Mouse (Mus musculus): ENCODE results near the gene Astn2. TPM values are rescaled to one million over a fixed set of nuclear protein-coding genes. Genes with fewer than 3 reads are reported as not detected.

Astn2 gene
- total and polyA plus RNA-seq, 2 experiments from 2014 or later = 3.0 to 51.4 TPM

- H3K36me3 ChIP-seq (ENCODE audit: insufficient read depth, low read length) = no peaks in the 10 kb centered on the region
- no peak for TF ChIP-seq CTCF (IDR thresholded peaks at IDR 0.05; ENCODE audit: low read depth)
- DNase-seq (ENCODE audit: low spot score) = no peak
- no peak overlapping the region for H3K4me2 ChIP-seq (ENCODE audit: low read depth, low read length)
- no peak for ATAC-seq
- no peak overlapping the region for H3K27ac ChIP-seq
- no peak overlapping the region for H3K4me3 ChIP-seq (ENCODE audit: low read length)
- no peaks in the 10 kb centered on the region for H3K9me3 ChIP-seq (ENCODE audit: low read length)
- H3K27me3 ChIP-seq (ENCODE audit: insufficient read depth, low read length) = no peaks in the 10 kb centered on the region
- H3K9ac ChIP-seq (replicated peaks; ENCODE audit: low read length) = no peak overlapping the region
- H3K4me1 ChIP-seq (ENCODE audit: insufficient read depth, low read length) = no peaks in the 10 kb centered on the region
Observed at GRCm38 (mm10) chr4:66242683-66243082, 161.7 kb downstream of the Astn2 start.

GRCm38 (mm10) chr4:66232799-66233198 lies 171.6 kb downstream of the Astn2 start:
- Histone ChIP-seq H3K9me3 (ENCODE audit: low read length) (no peaks in the 10 kb centered on the region), H3K4me2 (ENCODE audit: low read depth, low read length) (no peak overlapping the region), H3K36me3 (ENCODE audit: insufficient read depth, low read length) (no peaks in the 10 kb centered on the region), H3K9ac (replicated peaks; ENCODE audit: low read length) (no peak overlapping the region), H3K27me3 (ENCODE audit: insufficient read depth, low read length) (no peaks in the 10 kb centered on the region), H3K4me1 (ENCODE audit: insufficient read depth, low read length) (no peaks in the 10 kb centered on the region), H3K27ac (peak overlapping the region; percentile 45; the same call in 1 of the 2 replicates), H3K4me3 (ENCODE audit: low read length) (no peak overlapping the region)
- no peak for TF ChIP-seq CTCF (IDR thresholded peaks at IDR 0.05; ENCODE audit: low read depth)
- WGBS = 89% methylated on average over 3 of the region's 3 CpGs
- ATAC-seq (peak; percentile 42), DNase-seq (ENCODE audit: low spot score) (no peak)

DNA sequence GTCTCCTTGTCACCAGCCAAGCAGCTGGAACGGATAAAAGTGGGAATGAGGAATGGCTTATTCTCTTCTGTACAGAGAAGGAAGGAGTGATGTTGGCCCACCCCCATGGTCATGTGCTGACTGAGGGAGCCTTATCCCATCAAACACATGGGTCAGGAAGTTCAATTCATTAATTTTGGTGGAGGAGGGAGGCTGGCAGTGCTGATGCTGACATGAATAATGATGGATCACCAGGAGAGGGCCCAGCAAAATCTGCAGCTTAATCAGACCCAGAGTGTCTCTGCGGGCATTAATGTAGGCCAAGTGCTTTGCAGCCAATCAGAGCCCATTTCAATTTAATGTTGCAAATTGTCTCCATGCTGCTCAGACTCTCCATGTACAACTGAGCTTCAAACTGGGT lies 172.1 kb downstream of the Astn2 start:
- no peak for TF ChIP-seq CTCF (IDR thresholded peaks at IDR 0.05; ENCODE audit: low read depth)
- Histone ChIP-seq H3K4me2 (ENCODE audit: low read depth, low read length) (no peak overlapping the region), H3K36me3 (ENCODE audit: insufficient read depth, low read length) (no peaks in the 10 kb centered on the region), H3K27ac (no peak overlapping the region), H3K9me3 (ENCODE audit: low read length) (no peaks in the 10 kb centered on the region), H3K27me3 (ENCODE audit: insufficient read depth, low read length) (no peaks in the 10 kb centered on the region), H3K4me1 (ENCODE audit: insufficient read depth, low read length) (no peaks in the 10 kb centered on the region), H3K4me3 (ENCODE audit: low read length) (no peak overlapping the region), H3K9ac (replicated peaks; ENCODE audit: low read length) (no peak overlapping the region)
- DNase-seq (ENCODE audit: low spot score) (peak; percentile 63), ATAC-seq (peak; percentile 82)
- WGBS = 55% methylated on average over 2 of the region's 2 CpGs

- Histone ChIP-seq H3K27me3 (ENCODE audit: insufficient read depth, low read length) (no peaks in the 10 kb centered on the region), H3K36me3 (ENCODE audit: insufficient read depth, low read length) (no peaks in the 10 kb centered on the region), H3K4me1 (ENCODE audit: insufficient read depth, low read length) (no peaks in the 10 kb centered on the region), H3K4me3 (ENCODE audit: low read length) (no peak overlapping the region), H3K4me2 (ENCODE audit: low read depth, low read length) (no peak overlapping the region), H3K9me3 (ENCODE audit: low read length) (no peaks in the 10 kb centered on the region), H3K9ac (replicated peaks; ENCODE audit: low read length) (no peak overlapping the region), H3K27ac (peak overlapping the region; percentile 22; the same call in 1 of the 2 replicates)
- DNase-seq (ENCODE audit: low spot score) = no peak
- TF ChIP-seq CTCF (IDR thresholded peaks at IDR 0.05; ENCODE audit: low read depth) = no peak
- no peak for ATAC-seq
- 86% methylated on average over 4 of the region's 4 CpGs for WGBS
Observed at GRCm38 (mm10) chr4:66230735-66231134, 173.7 kb downstream of the Astn2 start.

DNA sequence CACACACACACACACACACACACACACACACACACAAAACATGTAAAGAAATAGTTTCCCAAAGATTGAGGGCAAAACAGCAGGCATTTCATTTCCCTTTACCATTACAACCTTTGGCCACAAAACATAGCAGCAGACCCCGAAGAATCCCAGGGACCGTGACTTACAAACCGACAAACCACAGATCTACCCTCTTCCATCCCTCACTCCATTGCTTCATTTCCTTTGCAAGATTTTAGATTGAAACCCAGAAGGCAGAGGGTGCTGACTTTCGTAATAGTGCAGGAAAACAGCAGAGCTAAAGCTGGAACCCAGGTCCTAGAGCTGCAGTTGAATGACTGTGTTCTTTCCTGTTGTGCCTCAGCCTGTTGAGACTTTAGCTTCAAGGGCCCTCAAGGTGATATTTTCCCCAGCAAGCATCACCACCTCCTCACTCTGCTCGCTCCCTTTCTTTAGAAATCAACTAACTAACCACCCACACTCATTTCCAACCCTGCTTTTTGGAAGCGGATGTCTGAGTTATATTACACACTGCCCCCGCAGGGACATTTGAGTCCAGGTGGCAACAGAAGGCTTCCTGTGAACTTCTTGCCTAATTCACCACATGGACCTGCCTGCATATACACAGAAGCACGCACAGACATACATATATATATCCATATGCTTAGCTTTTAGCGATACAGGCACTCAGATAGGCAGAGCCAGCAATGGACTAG lies 181.7 kb downstream of the Astn2 start:
- ATAC-seq = no peak
- Histone ChIP-seq H3K4me3 (ENCODE audit: low read length) (no peak overlapping the region), H3K9me3 (ENCODE audit: low read length) (no peaks in the 10 kb centered on the region), H3K9ac (replicated peaks; ENCODE audit: low read length) (no peak overlapping the region), H3K36me3 (ENCODE audit: insufficient read depth, low read length) (no peaks in the 10 kb centered on the region), H3K4me2 (ENCODE audit: low read depth, low read length) (no peak overlapping the region), H3K4me1 (ENCODE audit: insufficient read depth, low read length) (no peaks in the 10 kb centered on the region), H3K27me3 (ENCODE audit: insufficient read depth, low read length) (no peaks in the 10 kb centered on the region), H3K27ac (no peak overlapping the region)
- no peak for DNase-seq (ENCODE audit: low spot score)
- no peak for TF ChIP-seq CTCF (IDR thresholded peaks at IDR 0.05; ENCODE audit: low read depth)
- WGBS = 88% methylated on average over 9 of the region's 9 CpGs

DNA sequence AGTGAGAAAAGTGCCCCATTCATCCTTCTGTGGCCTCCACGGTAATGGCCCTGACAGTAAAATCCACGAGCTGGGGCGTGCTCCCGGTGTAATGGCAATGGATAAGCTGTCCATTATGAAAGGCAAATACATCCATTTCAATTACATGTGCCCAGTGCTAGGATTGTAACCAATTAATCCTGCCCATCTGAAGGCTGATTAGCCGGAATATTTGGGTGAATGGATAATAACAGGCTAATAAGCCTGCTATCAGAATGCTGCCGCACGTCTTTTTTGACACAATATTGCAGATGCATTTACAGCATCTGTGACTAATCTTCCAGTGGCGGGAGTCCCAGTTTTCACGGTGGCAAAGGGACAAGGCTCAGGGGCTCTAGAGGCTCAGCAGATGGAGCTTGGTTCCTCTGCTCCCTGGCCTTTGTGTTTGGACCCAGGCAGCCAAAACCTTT lies 189.2 kb downstream of the Astn2 start:
- H3K9me3 ChIP-seq (ENCODE audit: low read length) = no peaks in the 10 kb centered on the region
- 28% methylated on average over 9 of the region's 9 CpGs for WGBS
- H3K4me3 ChIP-seq (ENCODE audit: low read length) = no peak overlapping the region
- no peaks in the 10 kb centered on the region for H3K4me1 ChIP-seq (ENCODE audit: insufficient read depth, low read length)
- H3K36me3 ChIP-seq (ENCODE audit: insufficient read depth, low read length) = no peaks in the 10 kb centered on the region
- no peaks in the 10 kb centered on the region for H3K27me3 ChIP-seq (ENCODE audit: insufficient read depth, low read length)
- peak; percentile 85 for ATAC-seq
- peak overlapping the region; percentile 32; the same call in 1 of the 2 replicates for H3K27ac ChIP-seq
- DNase-seq (ENCODE audit: low spot score) = peak; percentile 63
- no peak overlapping the region for H3K9ac ChIP-seq (replicated peaks; ENCODE audit: low read length)
- no peak for TF ChIP-seq CTCF (IDR thresholded peaks at IDR 0.05; ENCODE audit: low read depth)
- H3K4me2 ChIP-seq (ENCODE audit: low read depth, low read length) = no peak overlapping the region

- H3K9ac ChIP-seq (replicated peaks; ENCODE audit: low read length) = no peak overlapping the region
- DNase-seq (ENCODE audit: low spot score) = no peak
- H3K9me3 ChIP-seq (ENCODE audit: low read length) = no peaks in the 10 kb centered on the region
- H3K4me3 ChIP-seq (ENCODE audit: low read length) = no peak overlapping the region
- no peak for ATAC-seq
- 88% methylated on average over 8 of the region's 8 CpGs for WGBS
- no peak overlapping the region for H3K4me2 ChIP-seq (ENCODE audit: low read depth, low read length)
- no peaks in the 10 kb centered on the region for H3K36me3 ChIP-seq (ENCODE audit: insufficient read depth, low read length)
- no peaks in the 10 kb centered on the region for H3K4me1 ChIP-seq (ENCODE audit: insufficient read depth, low read length)
- no peak for TF ChIP-seq CTCF (IDR thresholded peaks at IDR 0.05; ENCODE audit: low read depth)
- no peaks in the 10 kb centered on the region for H3K27me3 ChIP-seq (ENCODE audit: insufficient read depth, low read length)
- H3K27ac ChIP-seq = no peak overlapping the region
Observed at GRCm38 (mm10) chr4:66189636-66190035, 214.8 kb downstream of the Astn2 start.

All from hindbrain, postnatal 0 days (tissue).